Mouse (Mus musculus) intestine, embryonic 16.5 days (tissue): ENCODE measurements around the gene Mrpl14. TPM values are rescaled to one million over a fixed set of nuclear protein-coding genes. Genes with fewer than 3 reads are reported as not detected.

Experiments
- ATAC-seq: fragments of 200-750 bp; cut with Nextera tagmentation; 2 replicates; pipeline ENCODE4 v1.8.0; 2017; ENCODE audit warnings: moderate TSS enrichment, moderate library complexity
- H3K27ac ChIP-seq: fragments of 300-500 bp; sonication (generic); 2 replicates; pipeline ENCODE4 v1.5.1; 2014; ENCODE audit warnings: mild to moderate bottlenecking, low read length
- H3K27me3 ChIP-seq: fragments of 300-500 bp; sonication (generic); replicated peaks from 2 replicates; pipeline ENCODE4 v1.6.1; 2014; ENCODE audit warnings: low read length, control low read depth, mixed read lengths; ENCODE audit not compliant: control insufficient read depth, insufficient read depth
- H3K36me3 ChIP-seq: fragments of 300-500 bp; sonication (generic); 2 replicates; pipeline ENCODE4 v1.6.1; 2014; ENCODE audit warnings: low read length, control low read depth; ENCODE audit not compliant: control insufficient read depth, insufficient read depth
- H3K4me1 ChIP-seq: fragments of 300-500 bp; sonication (generic); 2 replicates; pipeline ENCODE4 v1.6.1; 2014; ENCODE audit warnings: low read length, control low read depth, mixed read lengths; ENCODE audit not compliant: control insufficient read depth, insufficient read depth
- H3K4me2 ChIP-seq: fragments of 300-500 bp; sonication (generic); 2 replicates; pipeline ENCODE4 v1.6.1; 2014; ENCODE audit warnings: low read depth, low read length, control low read depth
- H3K4me3 ChIP-seq: fragments of 300-500 bp; sonication (generic); 2 replicates; pipeline ENCODE4 v1.5.1; 2014; ENCODE audit warnings: mild to moderate bottlenecking, low read length
- H3K9ac ChIP-seq: fragments of 300-500 bp; sonication (generic); 2 replicates; pipeline ENCODE4 v1.6.1; 2014; ENCODE audit warnings: low read depth, low read length
- H3K9me3 ChIP-seq: fragments of 300-500 bp; sonication (generic); 2 replicates; pipeline ENCODE4 v1.6.1; 2016; ENCODE audit warnings: low read length, control low read depth; ENCODE audit not compliant: control insufficient read depth
- WGBS: fragments of 180-500 bp; shearing (Covaris S2); extraction: QIAGEN DNeasy Blood & Tissue Kit; methylation state at CpG from one replicate; pipeline ENCODE4 v1.1.7; 2014; 5-methylcytosine and 5-hydroxymethylcytosine counted together
- polyA plus RNA-seq: library from polyadenylated mRNA; unstranded; fragments of >200 nt; fragmentation: Nextera tagmentation; extraction: Ambion mirVana; gene quantifications from 2 replicates; pipeline ENCODE4 v1.2.1, GENCODE M21; 2015

Mrpl14 gene
- polyA plus RNA-seq, 1 experiment from 2014 or later, result 154 TPM

GRCm38 (mm10) chr17:45735382-45736310 lies 49.5 kb downstream of the Mrpl14 start:
- H3K36me3 ChIP-seq, result no peaks in the 10 kb centered on the region
- H3K4me1 ChIP-seq, result peaks cover 36% of the 10 kb centered on the region
- 7% methylated on average over 10 of the region's 10 CpGs for WGBS
- peak overlapping the region; percentile 58 for H3K4me3 ChIP-seq
- peak overlapping the region; percentile 59 for H3K4me2 ChIP-seq
- peak; percentile 56 for ATAC-seq
- H3K27me3 ChIP-seq, result peaks cover 5% of the 10 kb centered on the region; the same call in 1 of the 2 replicates
- no peaks in the 10 kb centered on the region for H3K9me3 ChIP-seq
- H3K9ac ChIP-seq, result peak overlapping the region; percentile 80
- H3K27ac ChIP-seq, result peak overlapping the region; percentile 94

DNA sequence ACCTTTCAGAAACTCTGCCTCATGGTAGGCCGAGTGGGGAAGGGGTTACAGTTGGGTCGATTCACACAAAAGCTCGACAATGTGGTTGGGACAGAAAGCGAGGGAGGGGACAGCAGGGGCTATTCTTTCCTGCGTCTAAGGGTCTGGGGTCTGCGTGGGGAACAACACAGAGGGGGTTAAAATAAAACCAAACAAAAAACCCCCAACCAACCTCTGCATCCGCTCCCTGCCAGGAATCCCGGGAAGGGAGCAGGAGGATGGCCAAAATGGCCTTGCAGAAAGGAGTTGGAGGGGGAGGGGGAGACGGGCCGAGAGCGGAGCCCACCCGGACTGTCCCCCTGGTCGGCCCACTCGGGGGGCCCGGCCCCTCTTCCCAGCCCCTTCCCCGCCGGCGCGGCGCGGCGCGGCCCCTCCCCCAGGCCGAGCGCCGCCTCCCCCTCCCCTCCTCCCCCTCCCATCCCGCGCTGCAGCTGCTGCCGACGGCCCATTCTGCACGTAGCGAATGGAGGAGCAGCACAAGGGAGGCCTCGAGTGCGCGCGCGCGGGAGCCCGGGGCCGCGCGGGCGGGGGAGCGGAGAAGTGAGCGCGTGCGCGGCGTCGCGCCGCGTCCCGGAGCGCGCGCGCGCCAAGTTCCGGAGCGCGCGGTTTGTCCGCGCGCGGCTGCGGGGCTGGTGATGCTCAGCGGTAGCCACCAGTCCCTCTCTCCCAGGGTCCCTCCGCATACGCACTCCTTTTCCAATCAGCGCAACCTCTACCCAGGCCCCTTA lies 50.4 kb downstream of the Mrpl14 start:
- ATAC-seq, result peak; percentile 68
- peak overlapping the region; percentile 94 for H3K27ac ChIP-seq
- H3K4me1 ChIP-seq, result peaks cover 36% of the 10 kb centered on the region
- peak overlapping the region; percentile 80 for H3K9ac ChIP-seq
- under 1% methylated on average over 50 of the region's 72 CpGs for WGBS
- peaks cover 5% of the 10 kb centered on the region; the same call in 1 of the 2 replicates for H3K27me3 ChIP-seq
- H3K36me3 ChIP-seq, result no peaks in the 10 kb centered on the region
- peak overlapping the region; percentile 58 for H3K4me3 ChIP-seq
- H3K4me2 ChIP-seq, result peak overlapping the region; percentile 59
- no peaks in the 10 kb centered on the region for H3K9me3 ChIP-seq

- WGBS, result 15% methylated on average over 10 of the region's 10 CpGs
- H3K9ac ChIP-seq, result peak overlapping the region; percentile 80
- H3K9me3 ChIP-seq, result no peaks in the 10 kb centered on the region; the same call in 1 of the 2 replicates
- peak overlapping the region; percentile 58 for H3K4me3 ChIP-seq
- H3K27me3 ChIP-seq, result peaks cover 5% of the 10 kb centered on the region; the same call in 1 of the 2 replicates
- H3K4me1 ChIP-seq, result peaks cover 36% of the 10 kb centered on the region
- no peaks in the 10 kb centered on the region for H3K36me3 ChIP-seq
- peak overlapping the region; percentile 94 for H3K27ac ChIP-seq
- H3K4me2 ChIP-seq, result peak overlapping the region; percentile 59
- peak; percentile 50 for ATAC-seq
Observed at GRCm38 (mm10) chr17:45737078-45737601, 51.0 kb downstream of the Mrpl14 start.

- ATAC-seq, result peak; percentile 24; the same call in 1 of the 2 replicates
- Histone ChIP-seq H3K4me3 (no peak overlapping the region), H3K9me3 (no peaks in the 10 kb centered on the region; the same call in 1 of the 2 replicates), H3K27me3 (no peaks in the 10 kb centered on the region), H3K4me1 (peaks cover 7% of the 10 kb centered on the region), H3K9ac (no peak overlapping the region), H3K27ac (no peak overlapping the region), H3K36me3 (no peaks in the 10 kb centered on the region), H3K4me2 (no peak overlapping the region)
- 49% methylated on average over 13 of the region's 13 CpGs for WGBS
Observed at GRCm38 (mm10) chr17:45742371-45743147, 56.4 kb downstream of the Mrpl14 start.

DNA sequence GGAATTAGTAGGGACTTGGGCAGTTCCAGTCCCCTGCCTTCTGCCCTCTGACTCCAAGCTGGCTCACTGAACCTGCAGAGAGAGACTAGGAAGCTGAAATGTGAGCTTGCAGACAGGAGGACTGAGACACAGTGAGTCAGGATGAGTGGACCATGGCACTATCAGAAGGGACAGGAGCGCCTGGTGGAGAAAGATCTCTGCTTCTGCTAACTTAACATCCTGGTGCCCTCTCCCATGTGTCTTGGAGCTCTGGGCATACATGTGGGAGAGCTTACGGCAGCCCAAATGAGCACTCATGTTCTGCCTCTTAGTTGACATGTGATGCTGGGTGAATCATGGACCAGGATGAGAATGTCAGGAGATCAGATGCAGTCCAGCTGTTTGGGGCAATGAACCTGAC lies 59.5 kb downstream of the Mrpl14 start:
- Histone ChIP-seq H3K9me3 (no peaks in the 10 kb centered on the region; the same call in 1 of the 2 replicates), H3K4me1 (peaks cover 6% of the 10 kb centered on the region; the same call in 1 of the 2 replicates), H3K36me3 (no peaks in the 10 kb centered on the region), H3K4me3 (no peak overlapping the region), H3K9ac (no peak overlapping the region), H3K27me3 (no peaks in the 10 kb centered on the region), H3K4me2 (no peak overlapping the region), H3K27ac (no peak overlapping the region)
- ATAC-seq, result no peak
- WGBS, result 92% methylated on average over 2 of the region's 2 CpGs

GRCm38 (mm10) chr17:45746755-45747154 lies 60.6 kb downstream of the Mrpl14 start:
- ATAC-seq, result no peak
- H3K27me3 ChIP-seq, result no peaks in the 10 kb centered on the region
- H3K9me3 ChIP-seq, result no peaks in the 10 kb centered on the region; the same call in 1 of the 2 replicates
- no peaks in the 10 kb centered on the region for H3K36me3 ChIP-seq
- peaks cover 6% of the 10 kb centered on the region; the same call in 1 of the 2 replicates for H3K4me1 ChIP-seq
- no peak overlapping the region for H3K27ac ChIP-seq
- H3K4me2 ChIP-seq, result no peak overlapping the region
- no peak overlapping the region for H3K4me3 ChIP-seq
- no peak overlapping the region for H3K9ac ChIP-seq
- WGBS, result 57% methylated on average over 12 of the region's 12 CpGs

GRCm38 (mm10) chr17:45747293-45747692 lies 61.2 kb downstream of the Mrpl14 start:
- H3K4me3 ChIP-seq, result no peak overlapping the region
- no peak for ATAC-seq
- 91% methylated on average over 4 of the region's 4 CpGs for WGBS
- no peak overlapping the region for H3K9ac ChIP-seq
- no peak overlapping the region for H3K27ac ChIP-seq
- H3K4me1 ChIP-seq, result peaks cover 6% of the 10 kb centered on the region; the same call in 1 of the 2 replicates
- H3K4me2 ChIP-seq, result no peak overlapping the region
- H3K9me3 ChIP-seq, result no peaks in the 10 kb centered on the region
- no peaks in the 10 kb centered on the region for H3K36me3 ChIP-seq
- no peaks in the 10 kb centered on the region for H3K27me3 ChIP-seq
